Mouse (Mus musculus): ENCODE data around the gene Gabrg3. TPM values are rescaled to one million over a fixed set of nuclear protein-coding genes. Genes with fewer than 3 reads are reported as not detected.

Gabrg3 gene
- polyA plus RNA-seq, 1 experiment from 2014 or later = 0.23 TPM

DNA sequence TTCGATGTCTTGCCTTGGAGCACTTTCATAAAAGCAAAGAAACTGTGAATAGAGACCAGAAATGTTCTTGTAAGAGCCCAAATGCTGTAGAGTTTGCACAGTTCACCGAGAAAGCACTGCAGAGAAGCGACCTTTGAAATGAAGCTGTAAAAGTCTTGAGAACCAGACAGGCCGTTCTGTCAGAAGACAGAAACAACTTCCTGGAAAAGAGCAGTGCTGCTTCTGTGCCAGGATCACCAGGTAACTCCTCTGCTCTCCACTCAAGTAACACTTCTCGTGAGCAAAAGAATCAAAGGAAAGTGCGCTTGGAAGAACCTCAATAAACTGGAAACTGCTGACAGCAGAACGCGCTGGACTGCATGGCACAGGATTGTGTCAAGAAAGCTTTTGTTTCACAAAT is 45.1 kb downstream of the Gabrg3 start:
- Histone ChIP-seq H3K27me3 (ENCODE audit: control insufficient read depth, insufficient read depth, low read length) (no peaks in the 10 kb centered on the region), H3K9me3 (ENCODE audit: control insufficient read depth, low read length) (no peaks in the 10 kb centered on the region), H3K9ac (ENCODE audit: low read length) (no peak overlapping the region), H3K4me1 (replicated peaks; ENCODE audit: control insufficient read depth, insufficient read depth, low read length) (no peaks in the 10 kb centered on the region), H3K4me2 (ENCODE audit: low read depth, low read length, severe bottlenecking) (no peak overlapping the region), H3K27ac (ENCODE audit: low read depth, low read length) (no peak overlapping the region), H3K4me3 (ENCODE audit: low read depth, low read length) (no peak overlapping the region), H3K36me3 (ENCODE audit: control insufficient read depth, insufficient read depth, low read length) (no peaks in the 10 kb centered on the region)
- no peak for DNase-seq (ENCODE audit: low spot score)
- 66% methylated on average over 8 of the region's 8 CpGs for WGBS
- ATAC-seq (replicated peaks; ENCODE audit: low FRiP score) = no peak

DNA sequence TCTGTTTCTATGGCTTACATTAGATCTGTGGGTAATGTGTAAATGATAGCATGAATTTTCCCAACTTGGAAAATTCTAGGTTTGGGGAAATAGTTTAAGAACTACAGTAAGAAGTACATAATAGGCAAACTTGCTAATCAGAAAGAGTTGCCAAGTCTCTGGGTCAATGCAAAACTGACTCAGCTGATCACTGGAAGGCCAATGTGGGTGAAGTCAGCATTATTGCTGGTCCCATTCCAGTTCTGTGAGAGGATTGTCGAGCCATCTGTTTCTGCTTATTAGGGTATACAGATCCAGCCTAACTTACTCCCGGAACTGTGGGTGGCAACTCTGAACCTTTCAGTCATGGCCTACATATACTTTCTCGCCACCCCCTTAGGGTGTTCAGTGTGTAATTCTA is 55.8 kb downstream of the Gabrg3 start:
- H3K9ac ChIP-seq (ENCODE audit: low read length) = no peak overlapping the region
- H3K36me3 ChIP-seq (ENCODE audit: control insufficient read depth, insufficient read depth, low read length) = no peaks in the 10 kb centered on the region
- 71% methylated on average over 3 of the region's 3 CpGs for WGBS

DNA sequence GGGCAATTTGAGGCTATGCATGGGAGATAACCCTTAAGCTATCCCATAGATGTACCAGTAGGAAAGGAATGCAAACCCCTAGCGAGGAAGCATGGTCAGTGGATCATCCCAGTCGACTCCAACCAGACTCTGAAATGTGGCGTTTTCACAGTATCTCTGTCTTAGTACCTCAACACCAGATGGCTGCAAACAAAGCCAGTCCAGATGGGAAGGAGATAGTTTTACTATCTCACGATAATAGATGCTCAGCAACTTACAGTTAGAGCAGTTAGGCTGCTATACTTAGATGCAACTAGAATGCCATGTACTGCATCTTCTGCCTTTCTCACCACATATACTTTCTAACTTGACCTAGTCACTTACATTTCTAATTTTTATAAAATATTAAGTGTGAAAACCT is 56.7 kb downstream of the Gabrg3 start:
- H3K4me1 ChIP-seq (replicated peaks; ENCODE audit: control insufficient read depth, insufficient read depth, low read length) = no peaks in the 10 kb centered on the region
- no peak overlapping the region for H3K27ac ChIP-seq (ENCODE audit: low read depth, low read length)
- 87% methylated on average over 4 of the region's 4 CpGs for WGBS
- H3K4me3 ChIP-seq (ENCODE audit: low read depth, low read length) = no peak overlapping the region
- no peaks in the 10 kb centered on the region for H3K27me3 ChIP-seq (ENCODE audit: control insufficient read depth, insufficient read depth, low read length)
- no peaks in the 10 kb centered on the region for H3K9me3 ChIP-seq (ENCODE audit: control insufficient read depth, low read length)
- ATAC-seq (replicated peaks; ENCODE audit: low FRiP score) = no peak
- H3K4me2 ChIP-seq (ENCODE audit: low read depth, low read length, severe bottlenecking) = no peak overlapping the region
- H3K9ac ChIP-seq (ENCODE audit: low read length) = no peak overlapping the region
- H3K36me3 ChIP-seq (ENCODE audit: control insufficient read depth, insufficient read depth, low read length) = no peaks in the 10 kb centered on the region
- DNase-seq (ENCODE audit: low spot score) = no peak

More for the DNA sequence above, 55.8 kb downstream of the Gabrg3 start:
- H3K9me3 ChIP-seq (ENCODE audit: control insufficient read depth, low read length) = no peaks in the 10 kb centered on the region
- no peak overlapping the region for H3K27ac ChIP-seq (ENCODE audit: low read depth, low read length)
- ATAC-seq (replicated peaks; ENCODE audit: low FRiP score) = no peak
- H3K27me3 ChIP-seq (ENCODE audit: control insufficient read depth, insufficient read depth, low read length) = no peaks in the 10 kb centered on the region
- no peak overlapping the region for H3K4me2 ChIP-seq (ENCODE audit: low read depth, low read length, severe bottlenecking)
- DNase-seq (ENCODE audit: low spot score) = no peak
- no peaks in the 10 kb centered on the region for H3K4me1 ChIP-seq (replicated peaks; ENCODE audit: control insufficient read depth, insufficient read depth, low read length)
- no peak overlapping the region for H3K4me3 ChIP-seq (ENCODE audit: low read depth, low read length)

DNA sequence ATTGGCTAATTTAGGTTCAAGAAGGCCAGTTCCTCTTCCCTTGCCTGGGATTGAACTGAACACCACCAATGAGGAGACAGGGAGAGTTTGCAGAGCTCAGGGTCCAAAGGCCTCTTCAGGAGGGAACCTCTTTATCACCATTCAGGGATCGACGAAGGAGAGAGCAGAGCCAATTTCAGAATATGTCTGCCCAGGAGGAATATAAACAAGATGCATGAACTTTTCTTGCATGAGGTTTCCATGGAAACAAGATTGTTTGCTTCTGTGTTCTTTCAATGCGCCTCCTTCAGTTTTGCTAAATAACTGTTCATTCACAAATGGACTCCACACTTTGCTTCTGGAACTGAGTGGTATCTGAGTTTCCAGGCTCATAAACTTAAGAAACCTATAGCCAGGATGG is 62.5 kb downstream of the Gabrg3 start:
- Histone ChIP-seq H3K9me3 (ENCODE audit: control insufficient read depth, low read length) (no peaks in the 10 kb centered on the region), H3K27me3 (ENCODE audit: control insufficient read depth, insufficient read depth, low read length) (no peaks in the 10 kb centered on the region), H3K4me1 (replicated peaks; ENCODE audit: control insufficient read depth, insufficient read depth, low read length) (no peaks in the 10 kb centered on the region), H3K36me3 (ENCODE audit: control insufficient read depth, insufficient read depth, low read length) (no peaks in the 10 kb centered on the region), H3K4me2 (ENCODE audit: low read depth, low read length, severe bottlenecking) (no peak overlapping the region), H3K27ac (ENCODE audit: low read depth, low read length) (no peak overlapping the region), H3K4me3 (ENCODE audit: low read depth, low read length) (no peak overlapping the region), H3K9ac (ENCODE audit: low read length) (no peak overlapping the region)
- DNase-seq (ENCODE audit: low spot score) (no peak), ATAC-seq (replicated peaks; ENCODE audit: low FRiP score) (no peak)
- WGBS = 77% methylated on average over 3 of the region's 3 CpGs

DNA sequence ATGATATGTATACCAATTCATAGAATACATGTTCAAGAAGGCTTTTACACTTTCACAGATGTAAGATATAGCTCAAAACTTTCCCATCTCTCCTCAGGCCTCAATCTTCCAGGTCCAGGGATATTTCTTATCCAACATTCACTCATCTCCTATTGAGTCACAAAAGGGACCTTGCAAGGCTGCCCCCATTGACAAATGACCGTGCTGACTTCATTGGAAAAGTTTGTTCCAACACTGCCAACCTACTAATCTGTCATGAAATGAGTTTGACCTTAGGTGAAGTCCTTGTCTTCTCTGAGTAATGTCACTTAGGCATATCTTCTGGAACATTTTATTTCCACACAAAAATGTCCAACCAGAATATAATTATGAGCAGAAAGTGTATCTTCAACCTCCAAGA is 64.9 kb downstream of the Gabrg3 start:
- Histone ChIP-seq H3K36me3 (ENCODE audit: control insufficient read depth, insufficient read depth, low read length) (no peaks in the 10 kb centered on the region), H3K9ac (ENCODE audit: low read length) (no peak overlapping the region), H3K27me3 (ENCODE audit: control insufficient read depth, insufficient read depth, low read length) (no peaks in the 10 kb centered on the region), H3K9me3 (ENCODE audit: control insufficient read depth, low read length) (no peaks in the 10 kb centered on the region), H3K4me2 (ENCODE audit: low read depth, low read length, severe bottlenecking) (no peak overlapping the region), H3K4me1 (replicated peaks; ENCODE audit: control insufficient read depth, insufficient read depth, low read length) (no peaks in the 10 kb centered on the region), H3K27ac (ENCODE audit: low read depth, low read length) (no peak overlapping the region), H3K4me3 (ENCODE audit: low read depth, low read length) (no peak overlapping the region)
- no peak for ATAC-seq (replicated peaks; ENCODE audit: low FRiP score)
- WGBS = 84% methylated on average over 1 of the region's 1 CpGs
- no peak for DNase-seq (ENCODE audit: low spot score)

DNA sequence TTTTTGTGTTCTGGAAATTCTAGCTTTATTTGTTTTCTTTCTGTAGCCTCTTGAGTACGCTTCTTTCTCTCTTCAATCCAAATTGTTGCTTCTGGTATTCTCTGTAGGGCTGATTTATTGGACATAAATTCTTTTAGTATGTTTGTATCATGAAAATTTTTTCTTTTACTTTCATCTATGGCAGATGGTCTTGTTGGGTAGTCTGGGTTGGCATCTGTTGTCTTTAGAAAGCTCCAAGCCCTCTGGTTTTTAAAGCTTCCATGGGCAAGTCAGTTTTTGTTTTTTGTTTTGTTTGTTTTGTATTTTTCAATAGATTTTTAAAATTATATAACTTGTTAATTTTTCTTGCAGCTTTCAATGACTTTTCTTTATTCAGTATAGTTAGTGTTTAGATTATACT is 72.0 kb downstream of the Gabrg3 start:
- 91% methylated on average over 1 of the region's 1 CpGs for WGBS
- no peak overlapping the region for H3K4me2 ChIP-seq (ENCODE audit: low read depth, low read length, severe bottlenecking)
- H3K36me3 ChIP-seq (ENCODE audit: control insufficient read depth, insufficient read depth, low read length) = no peaks in the 10 kb centered on the region
- no peak overlapping the region for H3K4me3 ChIP-seq (ENCODE audit: low read depth, low read length)
- no peak overlapping the region for H3K9ac ChIP-seq (ENCODE audit: low read length)
- no peaks in the 10 kb centered on the region for H3K9me3 ChIP-seq (ENCODE audit: control insufficient read depth, low read length)
- H3K27me3 ChIP-seq (ENCODE audit: control insufficient read depth, insufficient read depth, low read length) = no peaks in the 10 kb centered on the region
- DNase-seq (ENCODE audit: low spot score) (no peak), ATAC-seq (replicated peaks; ENCODE audit: low FRiP score) (no peak)
- no peak overlapping the region for H3K27ac ChIP-seq (ENCODE audit: low read depth, low read length)
- H3K4me1 ChIP-seq (replicated peaks; ENCODE audit: control insufficient read depth, insufficient read depth, low read length) = no peaks in the 10 kb centered on the region

DNA sequence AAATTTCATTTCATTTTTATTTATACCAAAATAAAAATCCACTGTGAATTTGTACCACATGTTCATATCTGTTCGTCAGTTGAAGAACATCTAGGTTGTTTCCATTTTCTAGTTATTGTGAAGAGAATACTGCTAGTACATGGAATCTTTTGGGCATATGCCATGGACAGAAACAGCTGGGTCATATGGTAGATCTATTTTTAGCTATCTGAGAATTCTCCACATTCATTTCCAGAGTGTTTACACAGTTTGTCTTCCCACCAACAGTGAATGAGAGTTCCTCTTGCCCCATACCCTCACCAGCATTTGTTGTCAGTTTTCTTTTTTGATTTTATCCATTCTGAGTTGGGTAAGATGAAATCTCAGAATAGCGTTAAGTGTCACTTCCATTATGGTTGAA is 75.0 kb downstream of the Gabrg3 start:
- Histone ChIP-seq H3K4me3 (ENCODE audit: low read depth, low read length) (no peak overlapping the region), H3K4me2 (ENCODE audit: low read depth, low read length, severe bottlenecking) (no peak overlapping the region), H3K27me3 (ENCODE audit: control insufficient read depth, insufficient read depth, low read length) (no peaks in the 10 kb centered on the region), H3K27ac (ENCODE audit: low read depth, low read length) (no peak overlapping the region), H3K9ac (ENCODE audit: low read length) (no peak overlapping the region), H3K36me3 (ENCODE audit: control insufficient read depth, insufficient read depth, low read length) (no peaks in the 10 kb centered on the region), H3K9me3 (ENCODE audit: control insufficient read depth, low read length) (no peaks in the 10 kb centered on the region), H3K4me1 (replicated peaks; ENCODE audit: control insufficient read depth, insufficient read depth, low read length) (no peaks in the 10 kb centered on the region)
- 90% methylated on average over 2 of the region's 2 CpGs for WGBS
- no peak for DNase-seq (ENCODE audit: low spot score)
- ATAC-seq (replicated peaks; ENCODE audit: low FRiP score) = no peak

DNA sequence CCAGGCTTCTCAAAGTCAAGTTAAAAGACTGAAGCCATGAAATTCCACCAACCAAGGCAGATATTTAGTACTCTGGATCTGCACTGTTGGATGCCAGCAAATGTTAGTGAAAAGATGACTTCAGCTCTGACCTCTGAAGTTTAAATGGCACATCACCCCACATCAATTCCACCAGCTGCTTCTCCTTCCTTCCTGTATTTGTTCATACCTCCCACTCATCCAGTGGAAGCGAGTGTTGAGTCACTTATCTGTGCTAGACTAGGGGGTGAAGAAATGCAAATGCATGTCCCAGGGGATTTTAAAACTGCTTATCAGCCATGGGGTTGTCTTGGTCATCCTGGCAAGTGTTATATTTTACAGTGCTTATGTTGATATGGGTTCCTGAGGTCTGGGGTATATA is 79.7 kb downstream of the Gabrg3 start:
- WGBS = 85% methylated on average over 1 of the region's 1 CpGs
- DNase-seq (ENCODE audit: low spot score) = no peak
- no peak overlapping the region for H3K9ac ChIP-seq (ENCODE audit: low read length)

DNA sequence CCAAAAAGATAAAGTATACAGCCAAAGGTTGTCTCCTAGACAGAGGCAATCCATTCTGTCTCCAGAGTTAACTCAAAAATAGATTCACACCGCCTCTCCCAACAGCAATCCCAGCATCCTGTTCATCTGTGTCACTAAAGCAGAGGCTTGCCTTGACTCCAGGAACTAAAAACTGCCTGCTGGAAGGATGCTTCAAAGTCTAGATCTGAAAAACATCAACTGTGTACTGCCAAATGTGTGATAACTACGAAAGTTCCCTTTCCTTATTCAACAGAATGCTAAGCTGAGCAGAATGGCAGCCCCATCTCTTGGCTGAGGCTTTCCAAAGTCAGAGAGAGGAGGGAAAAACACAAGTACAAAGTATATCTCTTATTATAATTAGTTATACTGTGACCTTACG is 90.3 kb downstream of the Gabrg3 start:
- H3K27ac ChIP-seq (ENCODE audit: low read depth, low read length) = no peak overlapping the region
- no peaks in the 10 kb centered on the region for H3K9me3 ChIP-seq (ENCODE audit: control insufficient read depth, low read length)
- no peak overlapping the region for H3K4me3 ChIP-seq (ENCODE audit: low read depth, low read length)
- no peak for DNase-seq (ENCODE audit: low spot score)
- no peaks in the 10 kb centered on the region for H3K4me1 ChIP-seq (replicated peaks; ENCODE audit: control insufficient read depth, insufficient read depth, low read length)
- WGBS = 88% methylated on average over 3 of the region's 3 CpGs
- no peak for ATAC-seq (replicated peaks; ENCODE audit: low FRiP score)
- no peaks in the 10 kb centered on the region for H3K36me3 ChIP-seq (ENCODE audit: control insufficient read depth, insufficient read depth, low read length)
- no peaks in the 10 kb centered on the region for H3K27me3 ChIP-seq (ENCODE audit: control insufficient read depth, insufficient read depth, low read length)
- H3K9ac ChIP-seq (ENCODE audit: low read length) = no peak overlapping the region
- H3K4me2 ChIP-seq (ENCODE audit: low read depth, low read length, severe bottlenecking) = no peak overlapping the region

More for the DNA sequence above, 79.7 kb downstream of the Gabrg3 start:
- Histone ChIP-seq H3K4me1 (replicated peaks; ENCODE audit: control insufficient read depth, insufficient read depth, low read length) (no peaks in the 10 kb centered on the region), H3K27ac (ENCODE audit: low read depth, low read length) (no peak overlapping the region), H3K4me2 (ENCODE audit: low read depth, low read length, severe bottlenecking) (no peak overlapping the region), H3K4me3 (ENCODE audit: low read depth, low read length) (no peak overlapping the region), H3K27me3 (ENCODE audit: control insufficient read depth, insufficient read depth, low read length) (no peaks in the 10 kb centered on the region), H3K36me3 (ENCODE audit: control insufficient read depth, insufficient read depth, low read length) (no peaks in the 10 kb centered on the region), H3K9me3 (ENCODE audit: control insufficient read depth, low read length) (no peaks in the 10 kb centered on the region)
- no peak for ATAC-seq (replicated peaks; ENCODE audit: low FRiP score)

Data from forebrain, embryonic 11.5 days (tissue).